Mouse (Mus musculus): ENCODE results near the gene Cacul1. TPM values are rescaled to one million over a fixed set of nuclear protein-coding genes. Genes with fewer than 3 reads are reported as not detected.
"Not testable (repeated sequence)": the region's sequence is repeated elsewhere in the genome, so short reads cannot be mapped to it uniquely, and the experiment has no call there.

Cacul1 gene
- 29.3 and 30.8 TPM in 2 replicates for polyA plus RNA-seq (2014; fragmentation: Nextera tagmentation; extraction: Ambion mirVana)

GRCm38 (mm10) chr19:60580582-60581339 is at the start of gene Cacul1:
Cacul1 (minus strand) TSS chr19:60581025.
- Histone ChIP-seq H3K36me3 (ENCODE audit: insufficient read depth) (0 out of 2 replicates have a peak, but pooled peaks cover 3% of the 10 kb centered on the region), H3K27ac (ENCODE audit: low read depth) (peak within 1 kb of the TSS; percentile 91), H3K4me3 (ENCODE audit: low read depth, low read length) (peak within 1 kb of the TSS; percentile 93), H3K4me2 (peak within 1 kb of the TSS; percentile 67), H3K27me3 (ENCODE audit: insufficient read depth, low read length) (no peaks in the 10 kb centered on the region), H3K9ac (peak within 1 kb of the TSS; percentile 94), H3K9me3 (ENCODE audit: low read depth, low read length) (no peaks in the 10 kb centered on the region), H3K4me1 (ENCODE audit: insufficient read depth) (0 out of 2 replicates have a peak, but pooled peaks cover 3% of the 10 kb centered on the region)
- under 1% methylated on average over 61 of the region's 64 CpGs for WGBS
- ATAC-seq (ENCODE audit: insufficient read depth) (peak; percentile 98), DNase-seq (peak; percentile 97)
- no peak for TF ChIP-seq CTCF (IDR thresholded peaks at IDR 0.05; ENCODE audit: low read depth)

- no peak for DNase-seq
- no peak overlapping the region for H3K4me2 ChIP-seq
- no peak overlapping the region for H3K27ac ChIP-seq (ENCODE audit: low read depth)
- H3K4me3 ChIP-seq (ENCODE audit: low read depth, low read length), result no peak overlapping the region
- H3K9me3 ChIP-seq (ENCODE audit: low read depth, low read length), result no peaks in the 10 kb centered on the region
- no peaks in the 10 kb centered on the region for H3K27me3 ChIP-seq (ENCODE audit: insufficient read depth, low read length)
- no peak for TF ChIP-seq CTCF (IDR thresholded peaks at IDR 0.05; ENCODE audit: low read depth)
- 61% methylated on average over 4 of the region's 4 CpGs for WGBS
- H3K4me1 ChIP-seq (ENCODE audit: insufficient read depth), result no peaks in the 10 kb centered on the region
- no peak overlapping the region for H3K9ac ChIP-seq
- no peak for ATAC-seq (ENCODE audit: insufficient read depth)
- H3K36me3 ChIP-seq (ENCODE audit: insufficient read depth), result no peaks in the 10 kb centered on the region
Observed at GRCm38 (mm10) chr19:60619420-60619819, 38.6 kb upstream of the Cacul1 start.

- Histone ChIP-seq H3K4me2 (no peak overlapping the region), H3K4me3 (ENCODE audit: low read depth, low read length) (no peak overlapping the region), H3K36me3 (ENCODE audit: insufficient read depth) (no peaks in the 10 kb centered on the region), H3K27me3 (ENCODE audit: insufficient read depth, low read length) (no peaks in the 10 kb centered on the region), H3K4me1 (ENCODE audit: insufficient read depth) (no peaks in the 10 kb centered on the region), H3K9ac (no peak overlapping the region), H3K27ac (ENCODE audit: low read depth) (no peak overlapping the region), H3K9me3 (ENCODE audit: low read depth, low read length) (no peaks in the 10 kb centered on the region)
- TF ChIP-seq CTCF (IDR thresholded peaks at IDR 0.05; ENCODE audit: low read depth), result no peak
- 24% methylated on average over 1 of the region's 1 CpGs for WGBS
- ATAC-seq (ENCODE audit: insufficient read depth), result no peak
- DNase-seq, result no peak
Observed at GRCm38 (mm10) chr19:60617007-60617406, 36.2 kb upstream of the Cacul1 start.

DNA sequence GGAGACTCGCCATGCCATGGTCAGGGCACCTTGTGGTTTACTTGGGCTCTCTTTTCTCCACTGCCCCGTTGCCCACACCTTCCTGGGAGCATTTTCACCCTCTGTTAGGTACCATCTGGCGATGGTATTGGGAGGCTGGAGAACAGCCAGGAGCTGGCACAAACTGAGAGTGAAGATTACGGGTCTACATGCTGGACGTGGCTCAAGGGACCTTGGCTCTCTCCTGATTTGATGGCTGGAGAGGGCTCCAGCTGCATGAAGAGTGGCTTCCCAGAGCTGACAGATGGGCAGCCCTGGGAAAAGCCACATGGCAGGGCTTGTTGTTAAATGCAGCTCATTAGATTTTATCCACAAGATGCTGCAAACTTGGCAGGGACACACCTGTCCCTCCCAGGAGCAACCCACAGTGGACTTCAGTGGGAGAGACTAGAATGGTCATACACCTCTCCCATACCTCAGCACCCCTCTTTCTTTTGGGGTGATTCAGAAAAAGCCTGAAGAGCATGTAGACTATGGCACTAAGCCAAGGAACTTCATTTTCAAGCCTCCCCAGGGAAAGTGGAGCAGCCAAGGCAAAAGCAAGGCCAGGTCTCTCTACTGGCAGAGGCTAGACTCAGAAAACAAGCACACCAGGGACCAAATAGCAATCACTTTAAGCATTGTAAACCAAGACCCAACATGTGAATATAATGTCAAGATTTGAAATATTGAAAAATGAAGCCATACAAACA is 34.8 kb upstream of the Cacul1 start:
- Histone ChIP-seq H3K36me3 (ENCODE audit: insufficient read depth) (no peaks in the 10 kb centered on the region), H3K27ac (ENCODE audit: low read depth) (no peak overlapping the region), H3K4me1 (ENCODE audit: insufficient read depth) (no peaks in the 10 kb centered on the region), H3K9me3 (ENCODE audit: low read depth, low read length) (no peaks in the 10 kb centered on the region), H3K27me3 (ENCODE audit: insufficient read depth, low read length) (no peaks in the 10 kb centered on the region), H3K4me2 (no peak overlapping the region), H3K4me3 (ENCODE audit: low read depth, low read length) (no peak overlapping the region), H3K9ac (no peak overlapping the region)
- ATAC-seq (ENCODE audit: insufficient read depth) (no peak), DNase-seq (no peak)
- WGBS, result 59% methylated on average over 5 of the region's 5 CpGs
- TF ChIP-seq CTCF (IDR thresholded peaks at IDR 0.05; ENCODE audit: low read depth), result no peak

DNA sequence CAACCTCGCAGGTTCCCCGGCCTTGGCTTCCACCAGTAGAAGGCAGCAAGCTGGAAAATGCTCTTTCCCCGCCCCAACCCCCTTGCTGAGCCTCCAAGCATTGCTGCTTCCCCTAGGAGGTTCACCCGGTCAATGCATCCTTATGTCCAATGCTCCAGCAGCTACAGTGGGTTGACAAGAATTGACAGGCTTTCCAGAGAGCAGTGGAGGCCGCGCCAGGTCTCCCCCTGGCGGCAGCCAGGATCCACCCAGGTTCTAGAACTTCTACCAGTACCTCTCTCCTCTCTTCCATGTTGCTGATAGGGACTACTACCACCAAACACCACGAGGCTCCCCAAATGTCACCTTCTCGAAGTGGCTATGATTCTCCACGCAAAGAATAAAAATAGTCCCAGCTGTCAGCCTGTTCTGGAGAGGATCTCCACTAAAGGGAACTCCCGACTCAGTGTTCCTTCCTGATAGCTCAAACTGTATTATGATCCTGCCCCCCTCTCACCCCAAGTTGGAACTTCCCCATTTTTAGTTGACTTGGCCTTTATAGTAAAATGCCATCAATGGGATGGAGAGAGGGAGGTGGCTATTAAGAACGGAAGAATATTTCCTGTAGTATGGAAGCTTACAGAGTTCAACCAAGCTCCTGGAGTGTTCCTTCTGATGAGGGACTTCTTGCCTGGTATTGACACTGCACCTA is 30.8 kb upstream of the Cacul1 start:
- Histone ChIP-seq H3K4me1 (ENCODE audit: insufficient read depth) (no peaks in the 10 kb centered on the region), H3K27me3 (ENCODE audit: insufficient read depth, low read length) (no peaks in the 10 kb centered on the region), H3K4me2 (no peak overlapping the region), H3K27ac (ENCODE audit: low read depth) (no peak overlapping the region), H3K9me3 (ENCODE audit: low read depth, low read length) (no peaks in the 10 kb centered on the region), H3K9ac (no peak overlapping the region), H3K36me3 (ENCODE audit: insufficient read depth) (no peaks in the 10 kb centered on the region), H3K4me3 (ENCODE audit: low read depth, low read length) (no peak overlapping the region)
- peak; percentile 52 for TF ChIP-seq CTCF (IDR thresholded peaks at IDR 0.05; ENCODE audit: low read depth)
- 41% methylated on average over 12 of the region's 12 CpGs for WGBS
- DNase-seq (peak; percentile 24), ATAC-seq (ENCODE audit: insufficient read depth) (no peak)

DNA sequence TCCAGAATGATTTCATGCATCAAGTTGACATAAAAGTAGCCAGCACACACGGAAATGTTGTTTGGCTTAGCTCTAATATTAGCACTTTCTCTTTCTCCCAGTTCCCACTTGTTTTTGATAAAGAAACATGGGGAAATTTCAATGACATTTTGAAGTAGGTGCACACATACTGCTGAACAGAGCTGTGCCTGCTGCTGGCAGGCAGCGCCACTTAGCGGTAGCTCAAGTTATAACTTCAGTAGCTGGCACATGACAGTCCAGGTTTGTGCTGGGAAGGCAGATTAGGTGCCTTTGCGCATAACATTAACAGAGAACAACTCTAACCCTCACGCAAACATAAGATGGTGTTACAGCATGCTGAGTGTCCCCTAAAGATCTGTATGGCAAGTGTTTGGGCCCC is 27.9 kb upstream of the Cacul1 start:
- Histone ChIP-seq H3K9me3 (ENCODE audit: low read depth, low read length) (no peaks in the 10 kb centered on the region), H3K4me3 (ENCODE audit: low read depth, low read length) (no peak overlapping the region), H3K4me1 (ENCODE audit: insufficient read depth) (no peaks in the 10 kb centered on the region), H3K27me3 (ENCODE audit: insufficient read depth, low read length) (no peaks in the 10 kb centered on the region), H3K27ac (ENCODE audit: low read depth) (no peak overlapping the region), H3K36me3 (ENCODE audit: insufficient read depth) (no peaks in the 10 kb centered on the region), H3K9ac (no peak overlapping the region), H3K4me2 (no peak overlapping the region)
- TF ChIP-seq CTCF (IDR thresholded peaks at IDR 0.05; ENCODE audit: low read depth), result peak; percentile 69
- WGBS, result 28% methylated on average over 5 of the region's 5 CpGs
- ATAC-seq (ENCODE audit: insufficient read depth) (no peak), DNase-seq (peak; percentile 54)

- Histone ChIP-seq H3K4me3 (ENCODE audit: low read depth, low read length) (no peak overlapping the region), H3K27ac (ENCODE audit: low read depth) (no peak overlapping the region), H3K4me2 (no peak overlapping the region), H3K9me3 (ENCODE audit: low read depth, low read length) (no peaks in the 10 kb centered on the region), H3K9ac (no peak overlapping the region), H3K4me1 (ENCODE audit: insufficient read depth) (no peaks in the 10 kb centered on the region), H3K36me3 (ENCODE audit: insufficient read depth) (no peaks in the 10 kb centered on the region), H3K27me3 (ENCODE audit: insufficient read depth, low read length) (no peaks in the 10 kb centered on the region)
- DNase-seq (no peak), ATAC-seq (ENCODE audit: insufficient read depth) (no peak)
- no peak for TF ChIP-seq CTCF (IDR thresholded peaks at IDR 0.05; ENCODE audit: low read depth)
- 67% methylated on average over 3 of the region's 3 CpGs for WGBS
Observed at GRCm38 (mm10) chr19:60603586-60603985, 22.8 kb upstream of the Cacul1 start.

DNA sequence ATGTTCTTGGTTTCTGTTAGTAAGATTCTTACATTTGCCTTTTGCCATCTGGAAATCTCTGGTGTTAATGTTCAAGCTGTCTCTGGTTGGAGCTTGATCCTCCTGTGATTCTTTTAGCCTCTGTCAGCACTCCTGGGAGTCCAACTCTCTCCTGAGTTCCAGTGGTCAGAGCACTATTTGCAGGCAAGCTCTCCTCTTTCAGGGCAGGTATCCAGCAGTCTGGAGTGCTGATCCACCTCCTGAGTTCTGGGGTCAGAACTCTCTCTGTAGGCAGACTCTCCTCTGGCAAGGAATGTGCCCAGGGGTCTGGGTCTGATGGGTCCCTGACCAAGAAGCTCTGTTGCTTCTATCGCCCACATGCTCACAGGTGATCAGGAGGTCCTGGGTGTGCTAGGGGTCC is 21.2 kb upstream of the Cacul1 start:
- not testable (repeated sequence) for H3K27ac ChIP-seq (ENCODE audit: low read depth); H3K36me3 ChIP-seq (ENCODE audit: insufficient read depth); DNase-seq; H3K27me3 ChIP-seq (ENCODE audit: insufficient read depth, low read length); H3K4me1 ChIP-seq (ENCODE audit: insufficient read depth); H3K9ac ChIP-seq; H3K4me2 ChIP-seq; ATAC-seq (ENCODE audit: insufficient read depth); H3K9me3 ChIP-seq (ENCODE audit: low read depth, low read length); H3K4me3 ChIP-seq (ENCODE audit: low read depth, low read length)
- WGBS, result 82% methylated on average over 1 of the region's 1 CpGs
